Mouse (Mus musculus) right cerebral cortex, postnatal 36 days (tissue): ENCODE data around the gene 9130019O22Rik.
"Not testable (repeated sequence)": the region's sequence is repeated elsewhere in the genome, so short reads cannot be mapped to it uniquely, and the experiment has no call there.

Source experiments
- DNase-seq, 2 experiments: peaks; one replicate each; pipeline ENCODE4 v3.0.0; 2022; ENCODE audit warnings: low spot score in 2 of 2, mixed read lengths in 1 of 2

9130019O22Rik gene

GRCm38 (mm10) chr7:127375271-127376245 lies 11.4 kb downstream of the 9130019O22Rik start, which contains the start of gene Zfp747:
Gene Zfp747, minus strand, starts transcription at chr7:127376050.
- peak; percentile 89 to 92 for DNase-seq

DNA sequence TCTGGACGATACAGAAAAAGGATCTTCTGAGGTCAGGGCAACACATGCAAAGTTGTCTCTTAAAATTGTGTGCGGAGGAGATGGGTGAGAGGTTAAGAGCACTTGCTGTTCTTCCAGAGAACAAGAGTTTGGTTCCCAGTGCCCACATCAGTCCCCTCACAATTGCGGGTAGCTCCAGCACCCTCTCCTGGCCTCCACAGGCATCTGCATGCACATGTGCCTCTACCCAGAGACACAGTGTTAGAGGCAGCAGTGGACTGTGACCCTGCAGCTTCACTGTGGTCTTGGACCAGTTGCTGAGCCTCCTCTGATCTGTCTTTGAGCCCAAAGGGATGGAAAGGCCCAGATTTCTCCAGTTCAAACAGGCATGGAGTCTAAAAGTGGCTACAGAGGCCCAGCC lies 15.1 kb downstream of the 9130019O22Rik start:
- not testable (repeated sequence) for DNase-seq

DNA sequence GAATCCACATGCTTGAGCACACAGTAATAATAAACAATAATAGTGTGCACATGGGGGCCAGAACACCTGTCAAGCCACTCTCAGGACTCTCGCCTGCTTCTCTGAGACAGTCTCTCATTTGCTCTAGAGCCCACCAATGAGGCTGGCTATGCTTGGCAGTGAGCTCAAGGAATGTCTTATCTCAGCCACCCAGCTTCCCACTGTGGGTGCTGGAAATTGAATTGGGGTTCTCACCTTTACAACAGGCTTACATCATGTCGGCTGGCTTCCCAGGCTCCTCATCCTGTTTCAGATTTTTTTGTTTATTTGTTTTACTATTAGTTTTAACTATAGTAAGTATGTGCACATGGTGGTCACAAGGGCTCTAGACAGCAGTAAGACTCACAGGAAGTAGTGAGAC lies 15.8 kb downstream of the 9130019O22Rik start:
- no peak for DNase-seq

DNA sequence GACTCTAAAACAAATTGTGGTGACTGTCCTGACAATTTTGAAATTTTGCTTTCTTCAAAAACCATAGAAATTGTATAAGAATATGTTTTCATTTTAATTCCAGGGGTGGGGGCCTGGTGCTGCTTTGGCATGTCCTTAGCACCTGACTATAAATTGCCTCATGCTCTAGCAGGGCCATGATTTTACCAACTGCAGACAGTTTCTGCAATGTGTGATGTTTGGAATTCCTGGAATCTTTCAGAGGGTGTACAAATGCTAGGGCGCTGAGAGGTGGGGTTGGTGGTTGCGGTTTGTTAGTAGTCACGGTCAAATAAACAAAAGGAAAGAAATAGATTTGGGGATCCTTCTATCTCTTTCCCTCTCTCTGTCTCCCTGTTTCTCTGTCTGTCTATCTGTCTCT lies 20.7 kb downstream of the 9130019O22Rik start:
- DNase-seq: no peak

DNA sequence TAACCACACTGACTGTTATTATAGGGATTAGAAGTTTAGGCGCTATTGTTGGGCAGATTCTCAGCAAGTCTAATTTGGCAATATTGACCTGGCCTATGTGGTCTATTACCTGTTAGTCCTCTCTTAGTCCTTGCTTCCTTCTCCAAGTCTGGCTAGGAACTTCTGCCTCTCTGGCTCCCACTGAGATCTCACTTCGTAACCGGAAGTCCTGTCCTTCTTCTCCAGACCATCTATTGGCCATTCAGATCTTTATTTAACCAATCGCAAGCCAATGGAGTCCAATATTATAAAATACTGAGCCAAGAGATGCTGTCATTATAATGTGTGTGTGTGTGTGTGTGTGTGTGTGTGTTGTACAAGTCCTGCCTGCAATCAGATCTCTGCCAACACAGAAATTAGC lies 22.8 kb downstream of the 9130019O22Rik start:
- no peak for DNase-seq

DNA sequence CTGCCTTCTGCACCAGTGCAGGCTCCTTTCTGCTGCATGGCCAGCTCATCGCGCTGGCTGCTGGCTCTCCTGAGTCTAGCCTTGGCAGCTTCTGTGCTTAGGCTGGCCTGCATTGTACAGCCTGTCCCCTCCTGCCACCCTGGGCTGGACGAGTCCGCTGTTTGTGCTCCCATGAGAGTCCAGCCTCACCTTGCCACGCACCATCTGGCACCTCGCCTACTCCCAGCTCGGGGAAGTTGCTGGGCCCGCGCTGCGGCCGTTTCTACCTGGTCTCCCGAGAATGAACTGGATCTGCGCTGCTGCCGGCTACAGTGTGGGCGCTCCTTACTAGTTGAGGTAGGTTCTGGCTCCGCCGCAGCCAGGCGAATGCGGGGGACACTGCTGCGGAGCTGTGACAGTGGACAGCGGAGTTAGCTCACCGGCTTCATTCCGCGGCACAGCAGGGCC lies 23.5 kb downstream of the 9130019O22Rik start:
- no peak for DNase-seq

- not testable (repeated sequence) for DNase-seq
Measured at GRCm38 (mm10) chr7:127362418-127362817, 24.5 kb downstream of the 9130019O22Rik start.

DNA sequence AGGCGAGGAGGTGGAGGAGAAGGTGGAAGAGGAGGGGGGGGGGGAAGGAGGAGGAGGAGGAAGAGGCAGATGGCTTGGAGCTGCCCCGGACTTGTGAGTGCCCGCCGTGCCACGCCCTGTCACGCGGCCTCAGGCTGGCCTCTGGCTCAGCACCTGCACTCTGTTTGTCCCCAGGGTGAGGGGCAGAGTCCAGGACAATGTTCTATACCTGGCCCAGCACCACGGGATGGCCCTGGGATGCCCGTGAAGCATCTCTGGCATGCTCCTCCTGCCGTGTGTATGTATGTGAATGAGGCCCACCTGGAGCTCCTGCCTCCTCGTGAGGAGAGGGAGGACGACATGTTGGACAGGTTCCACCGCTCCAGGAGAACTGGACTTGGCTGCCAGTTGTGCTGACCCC lies 25.5 kb downstream of the 9130019O22Rik start:
- no peak for DNase-seq

- DNase-seq: no peak
Measured at GRCm38 (mm10) chr7:127360265-127360664, 26.7 kb downstream of the 9130019O22Rik start.

DNA sequence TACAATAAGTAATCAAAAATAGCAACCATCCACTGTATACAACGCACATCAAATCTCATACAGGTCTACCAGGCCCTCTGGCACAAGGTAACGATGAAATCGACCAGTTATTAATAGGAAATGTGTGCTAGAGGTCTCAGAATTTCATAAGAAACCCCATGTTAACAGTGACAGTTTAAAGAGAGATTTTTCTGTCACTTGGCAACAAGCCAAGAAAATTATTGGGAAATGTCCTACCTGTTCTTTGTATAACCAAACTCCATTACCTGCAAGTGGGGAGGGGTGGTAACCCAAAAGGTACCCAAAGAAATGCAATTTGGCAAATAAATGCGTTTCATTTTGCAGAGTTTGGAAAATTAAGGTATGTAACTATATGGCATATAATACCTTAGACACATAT lies 28.5 kb downstream of the 9130019O22Rik start:
- DNase-seq: no peak

DNA sequence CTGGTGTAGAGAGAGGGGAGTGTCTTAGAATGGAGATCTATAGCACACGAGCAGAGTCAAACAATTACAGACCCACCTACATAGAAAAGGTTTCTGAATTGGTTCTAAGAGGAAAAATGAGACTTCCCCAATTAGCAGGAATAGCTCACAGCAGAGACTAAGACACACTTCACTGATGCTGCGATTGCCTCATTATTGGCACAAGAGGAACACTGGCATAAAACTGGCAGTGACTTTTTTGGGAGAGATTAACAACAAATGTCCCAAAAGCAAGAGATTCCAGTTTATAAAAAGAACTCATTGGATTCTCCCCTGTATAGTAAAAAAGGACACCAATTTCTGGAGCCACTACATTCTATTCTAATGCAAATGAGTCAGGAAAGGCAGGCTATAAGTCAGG lies 29.1 kb downstream of the 9130019O22Rik start:
- no peak for DNase-seq

GRCm38 (mm10) chr7:127355796-127356195 lies 31.2 kb downstream of the 9130019O22Rik start:
- DNase-seq: no peak

- no peak for DNase-seq
Measured at GRCm38 (mm10) chr7:127351230-127352004, 35.5 kb downstream of the 9130019O22Rik start.

GRCm38 (mm10) chr7:127346676-127347075 lies 40.3 kb downstream of the 9130019O22Rik start:
- DNase-seq: no peak

- peak; percentile 74 to 75 for DNase-seq
Measured at GRCm38 (mm10) chr7:127345512-127346325, 41.2 kb downstream of the 9130019O22Rik start, which contains the start of gene Zfp768. Gene Zfp768, minus strand, starts transcription at chr7:127345589.

- peak in 1 of 2 experiments; percentile 23 for DNase-seq
Measured at GRCm38 (mm10) chr7:127345092-127345491, 41.9 kb downstream of the 9130019O22Rik start.

DNA sequence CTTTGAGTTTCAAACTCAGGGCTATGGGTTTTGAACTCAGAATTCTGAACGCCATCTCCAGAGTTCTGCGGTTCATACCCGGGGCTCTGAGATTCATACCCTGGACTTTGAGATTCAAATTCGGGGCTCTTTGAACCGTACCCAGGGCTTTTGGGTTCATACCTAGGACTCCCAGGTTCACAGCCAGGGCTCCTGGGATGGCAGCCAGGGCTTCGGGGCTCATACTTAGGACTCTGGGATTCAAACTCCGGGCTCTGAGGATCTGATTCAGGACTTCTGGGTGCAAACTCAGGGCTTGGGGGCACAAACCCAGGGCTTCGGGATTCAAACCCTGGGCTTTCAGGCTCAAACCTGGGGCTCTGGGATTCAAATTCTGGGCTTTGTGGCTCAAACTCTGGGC lies 42.6 kb downstream of the 9130019O22Rik start:
- no peak for DNase-seq

DNA sequence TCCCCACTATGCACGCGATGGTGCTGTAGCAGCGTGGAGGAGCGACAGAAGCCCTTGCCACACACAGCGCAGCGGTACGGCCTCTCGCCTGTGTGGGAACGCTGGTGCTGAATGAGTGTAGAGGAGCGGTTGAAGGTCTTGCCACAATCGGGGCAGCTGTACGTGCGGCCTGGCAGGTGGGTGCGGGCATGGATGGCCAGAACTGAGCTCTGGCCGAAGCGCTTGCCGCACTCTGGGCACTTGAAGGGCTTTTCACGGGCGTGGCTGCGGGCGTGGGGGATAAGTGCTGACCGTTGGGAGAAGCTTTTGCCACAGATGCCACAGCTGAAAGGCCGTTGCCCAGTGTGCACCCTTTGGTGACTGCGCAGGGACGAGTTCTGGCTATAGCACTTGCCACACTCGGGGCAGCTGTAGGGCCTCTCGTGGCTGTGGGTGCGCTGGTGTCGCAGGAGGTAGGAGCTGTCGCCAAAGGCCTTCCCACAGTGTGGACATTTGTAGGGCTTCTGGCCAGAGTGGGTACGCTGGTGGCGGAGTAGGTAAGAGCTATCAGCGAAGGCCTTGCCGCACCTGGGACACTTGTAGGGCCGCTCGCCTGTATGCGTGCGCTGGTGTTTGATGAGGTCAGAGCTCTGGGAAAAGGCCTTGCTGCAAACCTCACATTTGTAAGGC lies 43.5 kb downstream of the 9130019O22Rik start:
- no peak for DNase-seq

DNA sequence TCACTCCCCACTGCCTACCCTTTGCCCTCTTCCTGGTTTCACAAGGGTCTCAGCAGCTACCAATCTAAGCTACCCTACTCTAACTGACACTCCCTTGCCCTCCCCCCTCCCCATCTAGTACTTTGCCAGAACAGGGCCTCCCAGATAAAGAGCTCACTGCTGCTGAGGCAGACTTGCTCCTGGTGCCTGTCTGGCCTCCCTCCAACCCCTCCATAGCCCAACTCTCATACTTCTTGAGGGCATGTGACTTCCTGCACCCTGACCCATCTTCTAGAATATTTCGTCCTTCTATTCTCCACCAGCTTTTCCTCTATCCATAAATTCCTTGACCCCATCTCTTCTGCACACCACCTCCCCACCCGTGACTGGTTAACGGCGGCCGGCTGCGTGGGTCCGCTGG lies 44.1 kb downstream of the 9130019O22Rik start:
- no peak for DNase-seq

DNA sequence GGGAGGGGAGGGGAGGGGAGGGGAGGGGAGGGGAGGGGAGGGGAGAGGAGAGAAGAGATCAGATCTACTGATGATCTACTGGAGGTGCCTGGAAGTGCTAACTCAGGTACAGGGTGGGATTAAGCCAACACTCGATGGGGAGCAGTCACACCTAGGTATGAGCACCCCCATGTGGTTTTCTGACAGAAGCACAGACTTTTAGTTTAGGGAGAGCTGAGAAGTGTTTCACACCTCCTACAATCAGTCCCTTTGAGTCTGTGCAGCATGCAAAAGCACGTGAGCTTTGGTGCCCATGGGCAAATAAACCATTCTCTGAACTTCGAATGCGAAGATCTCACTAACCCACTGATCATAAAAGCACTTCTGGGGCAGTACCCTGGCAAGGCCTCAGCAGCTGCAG lies 44.6 kb downstream of the 9130019O22Rik start:
- no peak for DNase-seq

DNA sequence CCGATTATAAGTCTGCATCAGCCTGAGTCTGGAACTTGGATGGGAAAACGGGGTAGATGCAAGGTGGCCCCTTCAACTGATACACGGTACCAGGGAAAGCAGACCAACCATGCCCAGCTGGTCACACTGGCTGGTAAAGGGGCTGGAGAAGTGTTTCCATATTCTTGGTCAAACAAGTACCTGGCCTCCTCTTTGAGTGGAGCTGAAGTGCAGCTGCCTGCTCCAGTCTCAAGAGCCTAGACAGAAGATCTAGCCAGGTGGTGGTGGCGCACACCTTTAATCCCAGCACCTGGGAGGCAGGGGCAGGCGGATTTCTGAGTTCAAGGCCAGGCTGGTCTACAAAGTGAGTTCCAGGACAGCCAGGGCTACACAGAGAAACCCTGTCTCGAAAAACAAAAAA lies 45.1 kb downstream of the 9130019O22Rik start:
- not testable (repeated sequence) for DNase-seq
